Mouse (Mus musculus): ENCODE measurements at regions not wholly inside any gene's neighbourhood (a gene's known extent, or its start where the extent isn't known, plus 50 kb on each side); places are given as distances from the start of the nearest gene placed in this dataset.

GRCm38 (mm10) chr17:45966736-45967135 lies 65.4 kb downstream of the Vegfa start:
- no peak for DNase-seq

GRCm38 (mm10) chr17:45964031-45964430 lies 68.1 kb downstream of the Vegfa start:
- no peak for DNase-seq

GRCm38 (mm10) chr17:45963332-45963731 lies 68.8 kb downstream of the Vegfa start:
- DNase-seq = no peak

GRCm38 (mm10) chr17:45961626-45962319 lies 70.4 kb downstream of the Vegfa start:
- no peak for DNase-seq

GRCm38 (mm10) chr17:45958094-45958881 lies 73.9 kb downstream of the Vegfa start:
- no peak for DNase-seq

- DNase-seq = no peak
Measured at GRCm38 (mm10) chr17:45955481-45955880, 76.7 kb downstream of the Vegfa start.

- no peak for DNase-seq
Measured at GRCm38 (mm10) chr17:45954824-45955223, 77.3 kb downstream of the Vegfa start.

GRCm38 (mm10) chr17:45953523-45953922 lies 78.6 kb downstream of the Vegfa start:
- no peak for DNase-seq

- DNase-seq = no peak
Measured at GRCm38 (mm10) chr17:45950533-45951164, 81.5 kb downstream of the Vegfa start.

- DNase-seq = no peak
Measured at GRCm38 (mm10) chr17:45949141-45949540, 83.0 kb downstream of the Vegfa start.

- no peak for DNase-seq
Measured at GRCm38 (mm10) chr17:45948314-45948935, 83.7 kb downstream of the Vegfa start.

GRCm38 (mm10) chr17:45945005-45945404 lies 87.2 kb downstream of the Vegfa start:
- DNase-seq = no peak

- no peak for DNase-seq
Measured at GRCm38 (mm10) chr17:45943244-45943643, 88.9 kb downstream of the Vegfa start.

- DNase-seq = no peak
Measured at GRCm38 (mm10) chr17:45941890-45942375, 90.2 kb downstream of the Vegfa start.

GRCm38 (mm10) chr17:45940121-45940813 lies 91.9 kb downstream of the Vegfa start:
- no peak for DNase-seq

- DNase-seq = no peak
Measured at GRCm38 (mm10) chr17:45938284-45938683, 93.9 kb downstream of the Vegfa start.

GRCm38 (mm10) chr17:45936577-45936976 lies 95.6 kb downstream of the Vegfa start:
- DNase-seq = no peak

- no peak for DNase-seq
Measured at GRCm38 (mm10) chr17:45935291-45935690, 96.9 kb downstream of the Vegfa start.

- no peak for DNase-seq
Measured at GRCm38 (mm10) chr17:45934002-45934401, 98.2 kb downstream of the Vegfa start.

- no peak for DNase-seq
Measured at GRCm38 (mm10) chr17:45933034-45933433, 99.1 kb downstream of the Vegfa start.

- no peak for DNase-seq
Measured at GRCm38 (mm10) chr17:45932611-45933010, 99.6 kb downstream of the Vegfa start.

GRCm38 (mm10) chr17:45929591-45929990 lies 102.6 kb downstream of the Vegfa start:
- no peak for DNase-seq

Data from cerebellum, adult 18-20 months (tissue).